Mouse (Mus musculus): ENCODE data around the gene Tctex1d2. TPM values are rescaled to one million over a fixed set of nuclear protein-coding genes. Genes with fewer than 3 reads are reported as not detected.
"Not testable (repeated sequence)": the region's sequence is repeated elsewhere in the genome, so short reads cannot be mapped to it uniquely, and the experiment has no call there.

The Tctex1d2 gene
- polyA plus RNA-seq, 1 experiment from 2014 or later: 23.1 TPM

DNA sequence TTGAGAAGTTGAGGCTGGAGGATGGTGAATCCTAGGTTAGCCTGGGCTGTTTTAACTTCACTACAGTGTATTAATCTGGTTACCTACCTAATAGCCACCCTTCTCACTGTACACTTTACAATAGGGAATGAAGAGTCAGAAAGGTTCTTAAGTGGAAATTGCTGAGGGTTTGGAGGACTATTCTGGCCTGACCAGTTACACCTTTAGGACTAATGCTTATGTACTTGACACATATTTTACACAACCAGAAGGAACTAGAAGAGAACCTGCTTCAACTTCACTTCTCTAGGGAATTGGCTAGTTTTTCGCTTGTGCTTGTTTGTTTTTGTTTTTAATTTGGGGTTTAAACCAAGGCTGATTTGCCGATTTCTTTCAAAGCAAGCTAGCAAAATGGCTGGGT is 13.6 kb downstream of the Tctex1d2 start:
- H3K4me3 ChIP-seq: no peak overlapping the region
- no peaks in the 10 kb centered on the region for H3K27me3 ChIP-seq (replicated peaks)
- peaks cover 4% of the 10 kb centered on the region; the same call in 1 of the 2 replicates for H3K36me3 ChIP-seq
- no peak for ATAC-seq (ENCODE audit: extremely low read depth, insufficient number of reproducible peaks, low FRiP score, low TSS enrichment)
- H3K4me1 ChIP-seq: peaks cover 50% of the 10 kb centered on the region
- H3K9me3 ChIP-seq: no peaks in the 10 kb centered on the region
- WGBS: 75% methylated on average over 2 of the region's 2 CpGs
- H3K9ac ChIP-seq: no peak overlapping the region
- H3K4me2 ChIP-seq: no peak overlapping the region
- no peak overlapping the region for H3K27ac ChIP-seq (replicated peaks)

DNA sequence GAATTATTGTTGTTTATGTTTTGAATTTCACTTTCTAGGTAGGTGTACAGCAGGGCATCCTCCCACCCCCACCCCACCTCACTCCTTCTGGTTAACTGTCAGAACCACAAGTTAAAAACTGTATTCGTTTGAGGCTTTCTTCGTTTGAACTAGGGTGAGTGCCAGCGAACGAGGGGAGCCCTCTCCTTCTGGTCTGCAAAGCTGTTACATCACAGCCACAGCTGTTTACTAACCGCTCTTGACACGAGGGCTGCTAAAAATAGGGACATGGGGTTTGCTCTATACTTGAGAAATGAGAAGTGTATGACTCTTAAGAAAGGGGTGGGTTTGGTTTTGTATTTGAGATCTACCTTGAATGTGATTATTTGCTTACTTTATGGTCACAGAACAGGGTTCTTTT is 14.6 kb downstream of the Tctex1d2 start:
- Histone ChIP-seq H3K9ac (peak overlapping the region; percentile 34; the same call in 1 of the 2 replicates), H3K36me3 (peaks cover 4% of the 10 kb centered on the region; the same call in 1 of the 2 replicates), H3K27ac (replicated peaks) (peak overlapping the region; percentile 16; the same call in 1 of the 2 replicates), H3K4me3 (no peak overlapping the region), H3K27me3 (replicated peaks) (no peaks in the 10 kb centered on the region), H3K9me3 (no peaks in the 10 kb centered on the region), H3K4me1 (peaks cover 50% of the 10 kb centered on the region), H3K4me2 (peak overlapping the region; percentile 42)
- 27% methylated on average over 6 of the region's 6 CpGs for WGBS
- ATAC-seq (ENCODE audit: extremely low read depth, insufficient number of reproducible peaks, low FRiP score, low TSS enrichment): no peak

DNA sequence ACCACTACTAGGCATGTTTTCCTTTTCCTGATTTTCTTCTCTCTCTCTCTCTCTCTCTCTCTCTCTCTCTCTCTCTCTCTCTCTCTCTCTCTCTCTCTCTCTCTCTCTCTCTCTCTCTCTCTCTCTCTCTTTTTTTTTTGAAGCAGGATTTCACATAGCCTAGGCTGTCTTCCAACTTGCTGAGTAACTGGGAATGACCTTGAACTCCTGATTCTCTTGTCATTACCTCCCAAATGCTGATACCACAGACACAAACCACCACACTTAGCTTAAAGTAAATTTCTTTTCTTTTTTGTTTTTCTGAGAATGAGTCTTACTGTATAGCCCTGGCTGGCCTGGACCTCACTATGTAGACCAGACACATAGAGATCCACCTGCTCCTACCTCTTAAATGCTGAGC is 15.2 kb downstream of the Tctex1d2 start:
- ATAC-seq (ENCODE audit: extremely low read depth, insufficient number of reproducible peaks, low FRiP score, low TSS enrichment): no peak
- Histone ChIP-seq H3K9me3 (no peaks in the 10 kb centered on the region), H3K4me2 (no peak overlapping the region), H3K27me3 (replicated peaks) (no peaks in the 10 kb centered on the region), H3K9ac (no peak overlapping the region), H3K36me3 (peaks cover 7% of the 10 kb centered on the region), H3K4me1 (peaks cover 45% of the 10 kb centered on the region), H3K4me3 (no peak overlapping the region), H3K27ac (replicated peaks) (peak overlapping the region; percentile 17)

DNA sequence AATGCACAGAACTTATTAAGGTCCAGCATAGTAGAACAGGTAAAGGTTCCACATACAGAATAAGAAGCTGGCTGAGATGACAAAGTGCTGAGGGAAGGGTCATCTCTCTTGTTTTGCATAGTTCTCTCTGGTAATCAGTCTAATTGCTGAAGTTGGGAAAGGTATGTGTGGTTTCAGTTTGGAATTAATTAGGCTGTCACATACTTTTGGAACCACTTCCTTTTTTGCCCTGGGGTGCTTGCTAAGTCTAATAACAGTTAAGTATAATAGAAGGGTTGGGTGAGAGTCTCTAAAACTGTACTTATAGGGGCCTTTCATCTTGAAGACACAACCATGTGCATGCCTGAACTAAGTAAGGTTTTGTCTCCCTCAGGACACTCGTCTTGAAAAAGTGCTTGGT is 17.2 kb downstream of the Tctex1d2 start:
- 47% methylated on average over 1 of the region's 1 CpGs for WGBS
- H3K4me2 ChIP-seq: no peak overlapping the region
- H3K9me3 ChIP-seq: no peaks in the 10 kb centered on the region
- no peak overlapping the region for H3K4me3 ChIP-seq
- H3K27me3 ChIP-seq (replicated peaks): no peaks in the 10 kb centered on the region
- peaks cover 43% of the 10 kb centered on the region for H3K4me1 ChIP-seq
- no peak for ATAC-seq (ENCODE audit: extremely low read depth, insufficient number of reproducible peaks, low FRiP score, low TSS enrichment)
- no peak overlapping the region for H3K9ac ChIP-seq
- H3K36me3 ChIP-seq: peaks cover 25% of the 10 kb centered on the region
- H3K27ac ChIP-seq (replicated peaks): no peak overlapping the region

DNA sequence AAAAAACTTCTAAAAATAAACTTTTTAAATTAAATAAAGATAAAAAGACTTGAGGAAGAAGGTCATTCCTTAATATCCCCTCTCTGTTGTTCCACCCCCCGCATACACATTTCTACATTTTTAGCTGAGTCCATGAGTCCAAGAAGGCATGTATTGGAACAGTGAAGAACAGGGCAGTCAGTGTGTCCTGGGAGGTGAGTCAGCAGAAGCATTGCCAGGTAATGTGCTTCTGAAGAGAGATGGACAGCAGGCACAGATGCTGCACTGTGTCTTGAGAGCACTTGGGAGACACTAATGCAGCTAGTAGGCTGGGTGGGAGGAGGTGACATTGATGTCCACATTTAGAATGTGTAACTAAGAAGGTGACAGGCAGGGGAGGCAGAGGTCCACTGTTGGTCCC is 17.8 kb downstream of the Tctex1d2 start:
- WGBS: 98% methylated on average over 1 of the region's 1 CpGs

DNA sequence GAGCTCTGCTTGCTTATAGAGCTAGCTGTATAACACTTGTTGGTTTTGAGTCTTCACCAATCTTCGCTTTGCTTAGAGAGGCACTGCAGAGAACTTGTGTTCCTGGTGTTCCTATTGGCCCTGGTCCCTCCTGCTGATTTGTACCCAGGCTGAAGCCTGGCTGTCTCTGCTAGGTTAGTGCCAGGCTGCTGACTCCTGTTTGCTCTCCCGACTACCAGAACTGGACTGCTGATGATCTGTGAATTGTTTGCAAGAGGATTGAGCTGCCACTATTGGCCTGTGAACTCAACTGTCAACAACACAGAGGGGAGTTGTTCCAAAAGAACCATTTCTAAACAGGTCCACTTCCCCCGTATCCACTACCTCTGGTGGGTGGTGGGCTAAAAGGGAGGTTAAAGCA is 21.9 kb downstream of the Tctex1d2 start:
- Histone ChIP-seq H3K4me1 (peaks cover 18% of the 10 kb centered on the region), H3K4me2 (no peak overlapping the region), H3K27ac (replicated peaks) (no peak overlapping the region), H3K4me3 (no peak overlapping the region), H3K9me3 (no peaks in the 10 kb centered on the region), H3K36me3 (peaks cover 36% of the 10 kb centered on the region), H3K27me3 (replicated peaks) (no peaks in the 10 kb centered on the region), H3K9ac (no peak overlapping the region)
- WGBS: 78% methylated on average over 3 of the region's 3 CpGs
- no peak for ATAC-seq (ENCODE audit: extremely low read depth, insufficient number of reproducible peaks, low FRiP score, low TSS enrichment)

More for the DNA sequence above, 17.8 kb downstream of the Tctex1d2 start:
- no peaks in the 10 kb centered on the region for H3K9me3 ChIP-seq
- H3K9ac ChIP-seq: no peak overlapping the region
- H3K4me2 ChIP-seq: no peak overlapping the region
- H3K4me1 ChIP-seq: peaks cover 37% of the 10 kb centered on the region
- peaks cover 26% of the 10 kb centered on the region for H3K36me3 ChIP-seq
- ATAC-seq (ENCODE audit: extremely low read depth, insufficient number of reproducible peaks, low FRiP score, low TSS enrichment): no peak
- H3K4me3 ChIP-seq: no peak overlapping the region
- no peak overlapping the region for H3K27ac ChIP-seq (replicated peaks)
- H3K27me3 ChIP-seq (replicated peaks): no peaks in the 10 kb centered on the region

DNA sequence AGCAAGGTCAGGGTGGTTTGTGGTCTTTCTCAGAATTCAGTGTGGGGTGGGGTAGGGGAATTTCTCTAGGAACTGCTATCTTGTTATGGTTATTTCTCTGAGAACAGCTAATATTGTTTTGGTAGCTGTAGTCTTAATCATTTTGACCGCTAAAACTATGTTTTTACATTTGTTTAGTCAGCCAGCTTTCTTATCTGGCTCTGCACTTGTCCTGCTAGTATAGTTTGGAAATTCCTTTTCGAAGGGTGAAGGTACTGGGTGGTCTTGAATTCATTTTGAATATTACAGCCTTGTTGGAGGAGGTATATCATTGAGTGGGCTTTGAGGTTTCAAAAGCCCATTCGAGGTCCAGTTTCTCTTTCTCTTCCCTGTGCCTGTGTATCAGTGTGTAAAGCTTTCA is 25.1 kb downstream of the Tctex1d2 start:
- ATAC-seq (ENCODE audit: extremely low read depth, insufficient number of reproducible peaks, low FRiP score, low TSS enrichment); H3K27ac ChIP-seq (replicated peaks): not testable (repeated sequence)
- WGBS: 75% methylated on average over 3 of the region's 3 CpGs

DNA sequence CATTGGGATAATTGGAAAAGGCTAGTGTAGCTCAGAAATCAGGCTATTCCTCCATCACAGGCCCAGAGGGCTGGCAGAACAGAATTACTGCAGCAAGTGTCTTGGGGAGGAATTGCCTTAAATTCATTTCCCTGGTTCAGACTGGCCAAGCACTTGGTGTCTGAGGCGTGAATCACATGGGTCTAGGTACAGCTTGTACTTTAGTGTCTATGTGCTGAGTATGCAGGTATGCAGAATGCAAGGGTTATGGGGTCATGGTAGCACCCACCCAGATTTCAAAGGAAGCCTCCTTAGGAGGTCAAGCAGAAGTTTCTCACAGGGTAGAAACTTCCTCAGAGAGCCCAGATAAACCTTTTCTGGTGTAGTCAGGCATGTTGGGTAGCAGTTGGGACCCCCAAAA is 26.1 kb downstream of the Tctex1d2 start:
- Histone ChIP-seq H3K4me1 (peaks cover 18% of the 10 kb centered on the region), H3K9me3 (no peaks in the 10 kb centered on the region), H3K9ac (no peak overlapping the region), H3K36me3 (peaks cover 22% of the 10 kb centered on the region), H3K27ac (replicated peaks) (no peak overlapping the region), H3K4me3 (no peak overlapping the region), H3K27me3 (replicated peaks) (no peaks in the 10 kb centered on the region), H3K4me2 (no peak overlapping the region)
- 84% methylated on average over 1 of the region's 1 CpGs for WGBS
- no peak for ATAC-seq (ENCODE audit: extremely low read depth, insufficient number of reproducible peaks, low FRiP score, low TSS enrichment)

More for the DNA sequence above, 25.1 kb downstream of the Tctex1d2 start:
- H3K9me3 ChIP-seq; H3K4me2 ChIP-seq; H3K27me3 ChIP-seq (replicated peaks); H3K9ac ChIP-seq; H3K4me3 ChIP-seq: not testable (repeated sequence)
- Histone ChIP-seq H3K4me1 (peaks cover 18% of the 10 kb centered on the region), H3K36me3 (peaks cover 30% of the 10 kb centered on the region)

DNA sequence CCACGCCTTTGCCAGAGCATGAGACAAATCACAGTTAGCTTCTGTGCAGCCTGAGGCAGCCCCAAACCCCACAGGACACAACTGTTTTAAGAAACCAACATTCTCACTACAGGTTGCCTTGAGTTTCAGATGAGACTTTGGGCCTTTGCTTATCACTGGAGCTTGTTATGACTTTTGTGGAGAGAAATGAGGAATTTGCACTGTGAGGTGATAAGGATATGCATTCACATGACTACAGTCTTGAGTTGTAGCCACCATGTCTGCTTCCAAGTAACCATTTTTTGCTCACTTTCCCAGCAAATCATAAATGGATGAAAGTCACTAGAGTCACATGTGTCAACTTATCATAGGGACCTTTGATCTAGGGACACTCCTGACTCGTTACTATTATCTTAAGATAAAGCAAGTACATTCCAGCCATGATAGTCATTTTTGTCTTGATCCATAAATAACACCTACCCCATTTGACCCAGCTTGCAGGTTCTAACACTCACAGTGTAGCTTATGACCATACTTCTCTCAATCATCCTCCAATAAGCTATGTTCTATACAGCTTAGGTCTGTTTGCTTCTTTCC is 27.1 kb downstream of the Tctex1d2 start:
- 48% methylated on average over 2 of the region's 2 CpGs for WGBS

DNA sequence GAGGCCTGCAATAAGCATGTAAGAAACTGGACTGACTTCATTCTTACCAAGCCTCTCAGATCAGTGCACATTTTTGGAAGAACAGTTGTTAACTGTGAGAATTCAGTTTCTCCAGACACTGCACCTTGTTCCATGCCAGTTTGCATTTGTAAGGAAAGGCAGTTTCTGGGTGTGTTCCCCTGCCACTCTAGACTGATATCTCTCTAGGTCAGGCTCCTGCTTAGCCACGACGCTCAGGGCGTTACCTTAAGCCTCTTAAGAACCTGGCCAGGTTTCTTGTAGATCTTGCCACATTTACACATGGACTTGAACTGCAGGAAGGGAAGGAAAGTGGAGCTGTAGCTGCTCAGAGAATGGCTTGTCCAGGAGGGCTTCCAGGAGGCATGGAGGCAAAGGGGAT is 30.2 kb downstream of the Tctex1d2 start:
- H3K9ac ChIP-seq: no peak overlapping the region
- H3K4me3 ChIP-seq: no peak overlapping the region
- H3K9me3 ChIP-seq: no peaks in the 10 kb centered on the region
- no peak overlapping the region for H3K27ac ChIP-seq (replicated peaks)
- peaks cover 27% of the 10 kb centered on the region for H3K36me3 ChIP-seq
- no peak overlapping the region for H3K4me2 ChIP-seq
- H3K27me3 ChIP-seq (replicated peaks): no peaks in the 10 kb centered on the region
- no peak for ATAC-seq (ENCODE audit: extremely low read depth, insufficient number of reproducible peaks, low FRiP score, low TSS enrichment)
- 82% methylated on average over 3 of the region's 3 CpGs for WGBS
- H3K4me1 ChIP-seq: peaks cover 14% of the 10 kb centered on the region

More for the DNA sequence above, 27.1 kb downstream of the Tctex1d2 start:
- no peak overlapping the region for H3K9ac ChIP-seq
- peaks cover 13% of the 10 kb centered on the region for H3K36me3 ChIP-seq
- no peak overlapping the region for H3K4me2 ChIP-seq
- H3K27ac ChIP-seq (replicated peaks): no peak overlapping the region
- H3K4me1 ChIP-seq: peaks cover 14% of the 10 kb centered on the region
- no peak overlapping the region for H3K4me3 ChIP-seq
- H3K27me3 ChIP-seq (replicated peaks): no peaks in the 10 kb centered on the region
- ATAC-seq (ENCODE audit: extremely low read depth, insufficient number of reproducible peaks, low FRiP score, low TSS enrichment): no peak
- no peaks in the 10 kb centered on the region for H3K9me3 ChIP-seq

DNA sequence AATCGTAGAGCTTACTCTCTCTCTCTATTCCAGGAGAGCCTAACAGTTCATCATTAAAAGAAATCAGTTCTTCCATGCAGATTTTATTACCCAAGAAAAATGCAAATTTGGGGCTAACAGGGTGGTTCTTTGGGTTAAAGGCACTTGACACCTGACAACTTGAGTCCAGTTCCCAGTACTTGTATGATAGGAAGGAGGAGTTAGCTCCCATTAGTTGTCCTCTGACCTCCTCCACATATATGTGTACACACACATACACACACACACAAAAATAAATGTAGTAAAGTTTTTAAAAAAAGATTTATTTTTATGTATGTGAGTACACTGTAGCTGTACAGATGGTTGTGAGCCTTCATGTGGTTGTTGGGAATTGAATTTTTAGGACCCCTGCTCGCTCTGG is 30.6 kb downstream of the Tctex1d2 start:
- Histone ChIP-seq H3K4me2 (no peak overlapping the region), H3K36me3 (peaks cover 32% of the 10 kb centered on the region), H3K9ac (no peak overlapping the region), H3K9me3 (no peaks in the 10 kb centered on the region), H3K4me3 (no peak overlapping the region), H3K27ac (replicated peaks) (no peak overlapping the region), H3K4me1 (peaks cover 14% of the 10 kb centered on the region), H3K27me3 (replicated peaks) (no peaks in the 10 kb centered on the region)
- WGBS: 90% methylated on average over 2 of the region's 2 CpGs
- no peak for ATAC-seq (ENCODE audit: extremely low read depth, insufficient number of reproducible peaks, low FRiP score, low TSS enrichment)

DNA sequence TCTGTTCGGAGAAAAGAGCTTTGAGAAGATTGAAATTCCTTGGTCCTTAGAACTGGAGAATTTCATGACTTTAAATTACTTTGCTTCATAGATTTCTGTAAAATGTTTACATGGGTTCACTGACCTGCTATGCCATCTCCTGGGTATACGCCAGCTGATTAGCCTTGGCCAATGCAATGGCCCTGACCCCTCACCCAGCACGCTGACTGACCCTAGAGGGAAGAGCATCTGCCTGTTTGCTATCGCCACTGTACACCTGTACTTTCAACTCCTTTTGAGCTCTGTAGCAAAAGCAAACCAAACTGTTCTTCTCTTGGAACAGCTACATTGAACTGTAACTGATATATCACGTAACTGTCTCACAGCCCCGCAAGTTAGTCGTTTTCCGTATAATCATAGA is 33.6 kb downstream of the Tctex1d2 start:
- Histone ChIP-seq H3K4me2 (no peak overlapping the region), H3K4me3 (no peak overlapping the region), H3K27ac (replicated peaks) (no peak overlapping the region), H3K36me3 (peaks cover 49% of the 10 kb centered on the region), H3K4me1 (peaks cover 5% of the 10 kb centered on the region; the same call in 1 of the 2 replicates), H3K9ac (no peak overlapping the region), H3K27me3 (replicated peaks) (no peaks in the 10 kb centered on the region), H3K9me3 (no peaks in the 10 kb centered on the region)
- no peak for ATAC-seq (ENCODE audit: extremely low read depth, insufficient number of reproducible peaks, low FRiP score, low TSS enrichment)
- 94% methylated on average over 8 of the region's 8 CpGs for WGBS
